Mouse (Mus musculus) skeletal muscle tissue, postnatal 0 days (tissue): ENCODE results near the gene Olfr668. TPM values are rescaled to one million over a fixed set of nuclear protein-coding genes. Genes with fewer than 3 reads are reported as not detected.

Experiments used
- polyA plus RNA-seq: library from polyadenylated mRNA; unstranded; fragments of >200 nt; fragmentation: Nextera tagmentation; extraction: Ambion mirVana; gene quantifications from 2 replicates; pipeline ENCODE4 v1.2.1, GENCODE M21; 2015

Gene Olfr668
- polyA plus RNA-seq = not detected in 2 replicates

DNA sequence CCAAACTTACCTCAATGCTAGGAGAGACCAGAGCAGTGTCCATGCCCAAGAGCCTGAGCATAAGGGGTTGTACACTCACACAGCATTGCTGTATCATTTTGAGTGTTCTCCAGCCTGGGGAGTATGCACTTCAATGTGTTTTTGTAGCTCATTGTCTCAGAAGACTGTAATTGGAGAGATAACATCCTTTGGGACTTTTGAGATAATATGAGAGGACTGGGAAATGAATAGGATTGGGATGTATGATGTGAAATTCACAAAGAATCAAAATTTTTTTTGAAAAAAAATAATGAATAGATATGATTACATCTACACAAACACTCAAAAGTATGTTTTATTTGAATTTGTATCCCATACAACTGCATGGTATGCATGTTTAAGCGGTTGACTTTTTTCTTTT is at the start of gene Olfr668:
Gene Olfr668 (minus strand): TSS at position 101 of the 400 bp plus-strand sequence.

GRCm38 (mm10) chr7:104962520-104962919 is 34.7 kb upstream of the Olfr668 start, which contains the start of gene Olfr670:
Gene Olfr670, minus strand, starts transcription at chr7:104962620.

DNA sequence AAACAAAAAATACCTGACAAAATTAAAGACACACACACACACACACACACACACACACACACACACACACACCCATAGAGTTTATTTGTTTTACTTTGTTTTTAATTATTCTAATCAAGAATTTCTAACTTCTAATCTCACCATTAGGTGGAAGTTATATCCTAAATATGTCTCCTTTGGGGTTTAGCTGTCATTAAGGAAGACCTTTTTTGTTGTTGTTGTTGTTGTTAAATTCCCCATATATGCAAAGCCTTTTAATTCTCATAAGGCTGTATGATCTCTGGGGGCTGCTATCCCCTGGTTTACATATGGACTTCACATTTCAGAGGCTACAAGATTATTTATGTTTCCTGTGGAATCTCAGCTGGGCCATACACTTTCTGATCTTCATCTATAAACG is 6.1 kb upstream of the Olfr668 start, which contains the start of gene Olfr669:
Gene Olfr669 (plus strand): TSS at position 301 of the 400 bp plus-strand sequence.

GRCm38 (mm10) chr7:104921382-104921781 is 6.5 kb downstream of the Olfr668 start, which contains the start of gene Olfr667:
Gene Olfr667, minus strand, starts transcription at chr7:104921482.

GRCm38 (mm10) chr7:104895852-104896251 is 32.0 kb downstream of the Olfr668 start, which contains the start of gene Olfr666:
Gene Olfr666, minus strand, starts transcription at chr7:104895952.

DNA sequence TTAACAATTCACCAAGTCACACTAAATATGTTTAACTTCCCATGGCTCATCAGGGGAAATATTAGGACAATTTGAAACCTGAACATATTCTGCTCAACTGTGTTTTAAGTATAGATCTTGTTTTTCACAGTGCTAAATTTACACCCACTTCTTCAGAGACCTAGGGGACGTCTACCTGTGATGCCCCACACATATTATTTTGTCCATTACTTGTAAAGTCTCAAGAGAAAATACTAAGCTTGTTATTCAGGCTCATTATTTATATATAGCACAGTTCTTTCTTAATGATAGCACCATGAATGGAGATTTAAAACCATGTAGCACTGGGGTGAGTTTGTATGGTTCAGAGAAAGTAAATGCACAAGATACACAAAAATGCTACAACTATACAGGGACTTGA is 50.1 kb downstream of the Olfr668 start, which contains the start of gene Olfr665:
Gene Olfr665 (plus strand): TSS at position 301 of the 400 bp plus-strand sequence.

Other genes with a start within 250 kb of the Olfr668 start
- not detected in 2 replicates for gene Olfr661, start 241.6 kb downstream of the Olfr668 start, polyA plus RNA-seq
- not detected in 2 replicates for gene Usp17le, start 150.6 kb downstream of the Olfr668 start, polyA plus RNA-seq
- gene Usp17lb, start 85.5 kb downstream of the Olfr668 start, polyA plus RNA-seq = not detected in 2 replicates
- not detected in 2 replicates for gene Usp17la, start 71.0 kb downstream of the Olfr668 start, polyA plus RNA-seq
- gene Olfr665, start 50.0 kb downstream of the Olfr668 start, polyA plus RNA-seq = not detected in 2 replicates
- not detected in 2 replicates for gene Olfr666, start 32.1 kb downstream of the Olfr668 start, polyA plus RNA-seq
- gene Olfr667, start 6.6 kb downstream of the Olfr668 start, polyA plus RNA-seq = not detected in 2 replicates
- gene Olfr669, start 6.2 kb upstream of the Olfr668 start, polyA plus RNA-seq = not detected in 2 replicates
- gene Olfr670, start 34.6 kb upstream of the Olfr668 start, polyA plus RNA-seq = not detected in 2 replicates
- gene Olfr671, start 51.1 kb upstream of the Olfr668 start, polyA plus RNA-seq = not detected in 2 replicates
- not detected in 2 replicates for gene Olfr672, start 74.0 kb upstream of the Olfr668 start, polyA plus RNA-seq
- gene Olfr675, start 100.4 kb upstream of the Olfr668 start, polyA plus RNA-seq = not detected in 2 replicates
- gene Olfr676, start 104.6 kb upstream of the Olfr668 start, polyA plus RNA-seq = not detected in 2 replicates
- gene Olfr677, start 123.3 kb upstream of the Olfr668 start, polyA plus RNA-seq = not detected in 2 replicates
- gene Olfr678, start 136.4 kb upstream of the Olfr668 start, polyA plus RNA-seq = not detected in 2 replicates
- not detected in 2 replicates for gene Olfr679, start 153.1 kb upstream of the Olfr668 start, polyA plus RNA-seq
- not detected in 2 replicates for gene Olfr680-ps1, start 164.8 kb upstream of the Olfr668 start, polyA plus RNA-seq
- not detected in 2 replicates for gene Olfr681, start 188.8 kb upstream of the Olfr668 start, polyA plus RNA-seq
- not detected in 2 replicates for gene Olfr683, start 219.0 kb upstream of the Olfr668 start, polyA plus RNA-seq
- gene Olfr684, start 235.6 kb upstream of the Olfr668 start, polyA plus RNA-seq = not detected in 2 replicates